Mouse (Mus musculus) embryo, embryonic 9.5 days (tissue): ENCODE results near the gene Phf21a.
A peak's percentile ranks its signal among the peaks of the same experiment; 100 is the strongest.

Source experiments
- DNase-seq: peaks from one replicate; pipeline ENCODE4 v3.0.0-alpha.2; 2017; ENCODE audit errors: extremely low spot score

Gene Phf21a

GRCm38 (mm10) chr2:92092817-92093216, at the start of gene Phf21a:
Gene Phf21a, plus strand, starts transcription at chr2:92093117.
- no peak for DNase-seq

GRCm38 (mm10) chr2:92043285-92043684, 49.6 kb upstream of the Phf21a start:
- no peak for DNase-seq

GRCm38 (mm10) chr2:92047601-92048000, 45.3 kb upstream of the Phf21a start:
- DNase-seq: no peak

GRCm38 (mm10) chr2:92048034-92048690, 44.8 kb upstream of the Phf21a start:
- no peak for DNase-seq

- no peak for DNase-seq
These were observed 40.7 kb upstream of the Phf21a start for GRCm38 (mm10) chr2:92052188-92052587.

- no peak for DNase-seq
These were observed 40.2 kb upstream of the Phf21a start for GRCm38 (mm10) chr2:92052754-92053153.

- peak; percentile 91 for DNase-seq
These were observed 37.7 kb upstream of the Phf21a start for GRCm38 (mm10) chr2:92055101-92055813.

GRCm38 (mm10) chr2:92055831-92056236, 37.1 kb upstream of the Phf21a start:
- peak; percentile 75 for DNase-seq

- DNase-seq: no peak
These were observed 36.2 kb upstream of the Phf21a start for GRCm38 (mm10) chr2:92056760-92057159.

GRCm38 (mm10) chr2:92058469-92058868, 34.4 kb upstream of the Phf21a start:
- DNase-seq: peak; percentile 92

- no peak for DNase-seq
These were observed 34.0 kb upstream of the Phf21a start for GRCm38 (mm10) chr2:92058936-92059335.

GRCm38 (mm10) chr2:92059481-92060220, 33.3 kb upstream of the Phf21a start:
- DNase-seq: peak; percentile 54

GRCm38 (mm10) chr2:92060291-92060690, 32.6 kb upstream of the Phf21a start:
- no peak for DNase-seq

GRCm38 (mm10) chr2:92061337-92061736, 31.6 kb upstream of the Phf21a start:
- DNase-seq: no peak

- DNase-seq: no peak
These were observed 29.8 kb upstream of the Phf21a start for GRCm38 (mm10) chr2:92063106-92063505.

GRCm38 (mm10) chr2:92065269-92065888, 27.5 kb upstream of the Phf21a start:
- no peak for DNase-seq

GRCm38 (mm10) chr2:92065938-92066337, 27.0 kb upstream of the Phf21a start:
- no peak for DNase-seq

- DNase-seq: no peak
These were observed 26.0 kb upstream of the Phf21a start for GRCm38 (mm10) chr2:92066899-92067298.

- no peak for DNase-seq
These were observed 25.3 kb upstream of the Phf21a start for GRCm38 (mm10) chr2:92067600-92067999.

- DNase-seq: no peak
These were observed 23.3 kb upstream of the Phf21a start for GRCm38 (mm10) chr2:92069630-92070029.

GRCm38 (mm10) chr2:92071143-92071542, 21.8 kb upstream of the Phf21a start:
- DNase-seq: no peak

- no peak for DNase-seq
These were observed 16.7 kb upstream of the Phf21a start for GRCm38 (mm10) chr2:92076086-92076692.
